Mouse (Mus musculus) left cerebral cortex, postnatal 25 days (tissue): Measurements from ENCODE around the gene Amelx. TPM values are rescaled to one million over a fixed set of nuclear protein-coding genes. Genes with fewer than 3 reads are reported as not detected.

Experiments
- DNase-seq, 2 experiments: peaks; one replicate each; pipeline ENCODE4 v3.0.0; 2022; ENCODE audit warnings: low spot score in 2 of 2, mixed read lengths in 1 of 2
- intact Hi-C: fragments of 180-260 bp; cut with DNase I; formaldehyde crosslinking; loops from one replicate; pipeline ENCODE4 v1.15.1; 2025
- total RNA-seq, 2 experiments: library from RNA; stranded (reverse); gene quantifications; 2 replicates each; pipeline ENCODE4 v1.2.3; 2021

Amelx gene
- not detected for total RNA-seq

- intact Hi-C loops = loop anchor here (5.0 kb wide), 1 partner anchor 225 kb away; no protein-coding TSS in a partner anchor
- DNase-seq = no peak
Measured at GRCm38 (mm10) chrX:169187100-169187499, at the start of gene Amelx. Gene Amelx (minus strand): TSS chrX:169187200.

GRCm38 (mm10) chrX:169222357-169223062, 35.5 kb upstream of the Amelx start:
- intact Hi-C loops = no loop called here
- no peak for DNase-seq

- intact Hi-C loops = no loop called here
- DNase-seq = no peak
Measured at GRCm38 (mm10) chrX:169220064-169220463, 33.1 kb upstream of the Amelx start.

GRCm38 (mm10) chrX:169210019-169210418, 23.0 kb upstream of the Amelx start:
- intact Hi-C loops = no loop called here
- no peak for DNase-seq

GRCm38 (mm10) chrX:169178634-169179033, 8.4 kb downstream of the Amelx start:
- intact Hi-C loops = no loop called here
- no peak for DNase-seq

- no peak for DNase-seq
- intact Hi-C loops = no loop called here
Measured at GRCm38 (mm10) chrX:169173796-169174195, 13.2 kb downstream of the Amelx start.

GRCm38 (mm10) chrX:169170981-169171380, 16.0 kb downstream of the Amelx start:
- no peak for DNase-seq
- intact Hi-C loops = no loop called here

- intact Hi-C loops = no loop called here
- no peak for DNase-seq
Measured at GRCm38 (mm10) chrX:169158385-169158784, 28.6 kb downstream of the Amelx start.

GRCm38 (mm10) chrX:169153805-169154204, 33.2 kb downstream of the Amelx start:
- DNase-seq = no peak

GRCm38 (mm10) chrX:169140467-169140866, 46.5 kb downstream of the Amelx start:
- no peak for DNase-seq
- intact Hi-C loops = no loop called here

More at GRCm38 (mm10) chrX:169153805-169154204, 33.2 kb downstream of the Amelx start:
- intact Hi-C loops = no loop called here

- no peak for DNase-seq
- intact Hi-C loops = no loop called here
Measured at GRCm38 (mm10) chrX:169139758-169140157, 47.2 kb downstream of the Amelx start.

Other genes with a start within 250 kb of the Amelx start
- 10 to 100 TPM; 26.0 to 26.4 TPM for gene Hccs, start 133.2 kb upstream of the Amelx start, total RNA-seq